Mouse (Mus musculus) WW6 (cell line): ENCODE data around the gene Rpl29.

Experiments
- DNase-seq: peaks from one replicate; pipeline ENCODE4 v3.0.0-alpha.2; 2013; ENCODE audit warnings: low read depth, low spot score

The Rpl29 gene

DNA sequence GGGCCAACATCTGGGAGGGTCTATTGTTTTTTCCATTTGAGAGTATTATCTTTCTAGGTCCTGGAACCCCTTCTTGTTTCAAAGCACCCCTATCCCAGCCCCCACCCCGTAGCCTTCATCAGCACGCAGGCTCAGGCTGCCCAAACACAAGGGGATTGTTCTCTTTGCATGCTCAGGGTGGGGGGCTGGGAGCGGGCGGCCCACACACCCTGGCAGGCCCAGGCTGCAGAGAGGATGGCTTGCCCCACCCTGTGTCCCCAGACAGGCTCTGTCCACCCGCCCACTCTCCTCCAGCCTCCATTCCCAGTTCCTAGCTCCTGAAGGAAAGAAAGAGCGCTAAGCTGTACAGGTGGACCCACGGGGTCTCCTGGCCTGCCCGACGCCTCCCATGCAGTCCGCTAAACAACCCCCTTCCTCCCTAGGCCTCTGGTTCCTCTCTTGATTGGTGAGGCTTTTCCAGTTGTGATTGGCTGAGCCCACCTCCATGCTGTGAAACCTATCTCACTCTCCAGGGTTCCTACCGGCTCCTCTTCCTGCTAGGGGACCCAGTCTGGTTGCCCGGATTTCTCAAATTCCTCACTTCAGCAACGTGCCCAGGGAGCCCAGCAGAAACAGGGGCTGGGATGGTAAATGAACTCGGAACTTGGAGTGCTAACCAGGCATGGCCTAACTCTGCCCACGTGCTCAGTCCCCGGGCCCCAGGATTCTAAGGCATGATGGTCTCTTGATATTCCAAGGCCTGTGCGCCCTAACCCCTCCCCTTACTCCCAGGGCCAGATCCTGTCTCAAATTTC lies 25.8 kb downstream of the Rpl29 start:
- DNase-seq = no peak

DNA sequence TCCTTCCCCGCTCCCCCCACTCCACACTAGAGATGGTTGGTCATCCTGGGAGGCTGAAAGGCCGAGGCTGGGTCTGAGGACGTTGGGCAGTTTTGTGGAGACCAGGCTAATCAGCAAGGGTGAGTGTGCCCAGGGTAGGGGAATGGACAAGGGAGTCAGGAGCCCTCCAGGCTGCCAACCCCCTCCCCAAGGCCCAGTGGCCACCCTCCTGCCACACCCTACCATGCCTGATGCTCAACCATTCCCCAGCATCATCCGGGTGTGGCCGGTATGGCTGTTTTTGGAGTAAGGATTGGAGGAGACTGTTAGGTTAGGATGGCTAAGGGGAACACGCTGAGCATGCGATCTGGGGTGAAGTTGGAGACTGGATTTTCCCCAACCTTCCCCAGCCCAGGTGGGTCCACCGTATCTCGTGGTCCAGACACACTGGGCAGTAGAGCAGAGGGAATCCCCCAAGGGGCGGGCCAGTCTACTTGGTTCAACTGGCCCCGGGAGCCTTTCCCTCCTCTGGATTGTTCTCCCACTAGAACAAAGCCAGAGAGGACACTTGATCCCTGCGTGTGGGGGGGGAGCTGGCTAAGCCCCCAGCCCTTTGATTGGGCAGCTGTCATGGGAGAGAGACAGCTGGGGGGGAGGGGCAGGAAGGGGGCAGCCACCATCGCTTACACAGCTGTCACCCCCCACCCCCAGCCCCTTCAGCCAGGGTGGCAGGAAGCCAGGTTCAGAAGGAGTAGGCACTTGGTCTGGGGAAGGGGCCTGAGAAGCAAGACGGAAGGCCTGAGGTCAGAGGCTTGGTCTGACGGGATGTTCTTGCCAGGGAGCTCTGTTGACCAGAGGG lies 27.3 kb downstream of the Rpl29 start:
- DNase-seq = no peak

DNA sequence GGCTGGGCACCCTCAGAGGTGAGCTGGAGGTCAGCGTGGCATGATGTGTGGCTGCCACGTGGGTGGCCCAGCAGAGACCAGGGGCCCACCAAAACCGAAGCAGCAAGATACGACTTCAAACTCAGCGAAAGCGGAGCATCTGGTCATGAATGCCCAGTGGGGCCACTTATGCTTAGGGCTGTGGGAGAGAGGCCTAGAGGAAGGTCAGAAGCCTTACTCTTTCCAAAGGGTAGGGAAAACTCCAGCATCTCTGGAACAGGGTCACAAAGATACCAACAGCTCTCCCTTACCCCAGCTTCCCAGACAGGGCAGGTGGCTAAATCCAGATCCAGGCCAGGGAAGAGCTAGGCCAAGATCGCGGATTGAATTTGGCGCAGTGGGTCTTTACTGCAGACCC lies 27.9 kb downstream of the Rpl29 start:
- DNase-seq = no peak

DNA sequence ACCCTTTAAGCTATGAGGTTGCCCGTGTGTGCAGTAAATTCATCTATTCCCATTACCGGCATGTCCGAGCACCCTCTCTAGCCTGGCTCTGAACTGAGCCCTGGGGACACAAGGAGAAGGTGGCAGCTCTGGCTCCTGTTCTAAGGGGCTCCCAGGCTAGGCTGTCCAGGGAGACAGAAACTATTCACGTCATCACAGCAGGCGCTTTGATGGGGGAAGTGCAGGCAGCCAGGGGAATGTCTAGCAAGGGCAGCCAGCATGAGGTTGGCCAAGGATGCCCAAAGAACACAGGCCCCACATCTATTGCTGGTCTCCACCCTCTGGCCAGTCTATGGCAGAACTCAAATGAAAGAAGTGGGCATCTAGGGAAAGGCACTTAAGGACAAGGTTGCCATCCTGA lies 28.7 kb downstream of the Rpl29 start:
- DNase-seq = no peak

DNA sequence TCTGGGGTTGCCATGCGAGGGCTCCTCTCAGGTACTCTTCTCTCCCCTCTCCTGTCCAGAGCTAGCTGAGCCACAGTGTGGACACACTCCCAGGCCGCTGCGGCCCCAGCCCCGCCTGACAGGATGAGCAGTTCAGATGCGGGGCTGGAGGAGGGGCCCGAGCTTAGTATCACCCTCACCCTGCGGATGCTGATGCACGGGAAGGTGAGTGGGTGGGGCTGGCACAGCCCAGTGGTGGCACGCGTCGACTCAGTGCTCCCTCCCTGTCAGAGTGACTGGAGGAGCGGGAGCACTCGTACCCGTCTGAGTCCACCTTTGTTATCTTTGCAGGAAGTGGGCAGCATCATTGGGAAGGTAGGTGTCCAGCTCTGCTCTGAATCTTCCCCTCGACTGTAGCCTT lies 30.7 kb downstream of the Rpl29 start:
- DNase-seq = no peak

DNA sequence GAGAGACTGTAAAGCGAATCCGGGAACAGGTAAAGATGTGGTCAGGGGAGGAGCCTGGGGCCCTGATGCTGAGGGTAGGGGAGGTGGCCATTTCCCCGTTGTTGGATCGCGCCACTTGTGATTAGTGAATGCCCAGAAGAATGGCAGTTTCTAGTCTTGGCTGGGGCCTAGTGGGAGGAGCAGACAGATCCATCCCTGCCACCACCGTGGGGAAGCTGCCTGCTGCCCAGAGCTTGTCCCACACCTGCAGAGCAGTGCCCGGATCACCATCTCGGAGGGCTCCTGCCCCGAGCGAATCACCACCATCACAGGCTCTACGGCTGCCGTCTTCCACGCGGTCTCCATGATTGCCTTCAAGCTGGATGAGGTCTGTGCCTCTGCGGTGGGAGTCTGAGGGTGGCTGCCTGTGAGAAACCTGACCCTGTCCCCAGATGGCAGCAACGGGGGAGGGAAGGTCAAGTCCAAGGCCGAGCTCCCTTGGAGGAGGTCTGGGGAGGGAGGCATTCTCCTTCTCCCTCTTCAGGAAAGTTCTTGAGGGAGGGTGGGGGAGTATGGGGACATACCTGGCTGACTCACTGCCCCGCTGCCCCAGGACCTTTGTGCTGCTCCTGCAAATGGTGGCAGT lies 31.3 kb downstream of the Rpl29 start:
- no peak for DNase-seq

DNA sequence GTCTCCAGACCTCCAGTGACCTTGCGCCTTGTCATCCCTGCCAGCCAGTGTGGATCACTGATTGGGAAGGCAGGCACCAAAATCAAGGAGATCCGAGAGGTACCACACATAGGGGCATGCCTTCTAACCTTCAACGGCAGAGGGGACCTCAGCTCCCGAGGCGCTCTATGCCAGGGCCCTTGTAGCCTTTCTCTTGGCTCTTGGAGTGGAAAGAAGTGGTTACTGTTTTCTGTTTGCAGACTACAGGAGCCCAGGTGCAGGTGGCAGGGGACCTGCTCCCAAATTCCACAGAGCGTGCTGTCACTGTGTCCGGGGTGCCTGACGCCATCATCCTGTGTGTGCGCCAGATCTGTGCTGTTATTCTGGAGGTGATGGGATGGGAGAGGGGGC lies 31.8 kb downstream of the Rpl29 start:
- no peak for DNase-seq

DNA sequence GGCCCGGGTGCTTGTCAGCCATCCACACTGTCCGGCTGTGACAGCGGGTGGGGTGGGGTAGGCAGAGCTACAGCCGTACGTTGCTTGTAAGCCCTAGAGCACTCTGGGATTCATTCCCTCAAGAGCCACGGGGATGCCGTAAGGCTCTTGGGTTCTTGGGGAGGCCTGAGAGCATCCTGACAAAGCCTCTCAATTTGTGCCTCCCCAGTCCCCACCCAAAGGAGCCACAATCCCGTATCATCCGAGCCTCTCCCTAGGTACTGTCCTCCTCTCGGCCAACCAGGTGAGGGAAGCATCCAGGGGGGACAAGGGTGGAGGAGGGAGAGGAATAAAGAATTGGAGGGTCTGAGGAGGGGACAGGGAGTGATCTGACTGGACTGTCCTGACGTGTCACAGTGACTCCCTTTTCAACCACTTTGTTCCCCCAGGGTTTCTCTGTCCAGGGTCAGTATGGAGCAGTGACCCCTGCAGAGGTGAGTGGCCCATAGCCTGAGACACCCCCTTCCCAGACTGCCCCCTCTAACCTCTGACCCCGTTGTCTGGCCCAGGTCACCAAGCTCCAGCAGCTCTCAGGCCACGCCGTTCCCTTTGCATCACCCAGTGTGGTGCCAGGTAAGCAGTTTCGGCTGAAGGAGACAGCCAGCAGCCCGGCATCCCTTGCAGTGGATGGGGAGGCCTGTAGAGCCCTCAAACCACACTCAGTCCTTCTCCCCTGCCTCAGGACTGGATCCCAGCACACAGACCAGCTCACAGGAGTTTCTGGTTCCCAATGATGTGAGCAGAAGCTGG lies 32.6 kb downstream of the Rpl29 start:
- no peak for DNase-seq

DNA sequence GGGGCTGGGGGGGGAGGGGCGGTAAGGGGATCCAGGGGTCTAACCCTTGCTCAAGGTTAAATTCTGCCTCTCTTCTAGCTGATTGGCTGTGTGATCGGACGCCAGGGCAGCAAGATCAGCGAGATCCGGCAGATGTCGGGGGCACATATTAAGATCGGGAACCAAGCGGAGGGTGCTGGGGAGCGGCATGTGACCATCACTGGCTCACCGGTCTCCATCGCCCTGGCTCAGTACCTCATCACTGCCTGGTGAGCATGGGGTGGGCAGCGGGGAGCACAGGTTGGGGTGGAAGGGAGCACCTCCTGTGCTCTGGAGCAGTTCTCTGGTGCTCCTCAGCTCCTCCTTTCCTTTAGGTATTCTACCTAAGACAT lies 33.2 kb downstream of the Rpl29 start:
- DNase-seq = no peak

DNA sequence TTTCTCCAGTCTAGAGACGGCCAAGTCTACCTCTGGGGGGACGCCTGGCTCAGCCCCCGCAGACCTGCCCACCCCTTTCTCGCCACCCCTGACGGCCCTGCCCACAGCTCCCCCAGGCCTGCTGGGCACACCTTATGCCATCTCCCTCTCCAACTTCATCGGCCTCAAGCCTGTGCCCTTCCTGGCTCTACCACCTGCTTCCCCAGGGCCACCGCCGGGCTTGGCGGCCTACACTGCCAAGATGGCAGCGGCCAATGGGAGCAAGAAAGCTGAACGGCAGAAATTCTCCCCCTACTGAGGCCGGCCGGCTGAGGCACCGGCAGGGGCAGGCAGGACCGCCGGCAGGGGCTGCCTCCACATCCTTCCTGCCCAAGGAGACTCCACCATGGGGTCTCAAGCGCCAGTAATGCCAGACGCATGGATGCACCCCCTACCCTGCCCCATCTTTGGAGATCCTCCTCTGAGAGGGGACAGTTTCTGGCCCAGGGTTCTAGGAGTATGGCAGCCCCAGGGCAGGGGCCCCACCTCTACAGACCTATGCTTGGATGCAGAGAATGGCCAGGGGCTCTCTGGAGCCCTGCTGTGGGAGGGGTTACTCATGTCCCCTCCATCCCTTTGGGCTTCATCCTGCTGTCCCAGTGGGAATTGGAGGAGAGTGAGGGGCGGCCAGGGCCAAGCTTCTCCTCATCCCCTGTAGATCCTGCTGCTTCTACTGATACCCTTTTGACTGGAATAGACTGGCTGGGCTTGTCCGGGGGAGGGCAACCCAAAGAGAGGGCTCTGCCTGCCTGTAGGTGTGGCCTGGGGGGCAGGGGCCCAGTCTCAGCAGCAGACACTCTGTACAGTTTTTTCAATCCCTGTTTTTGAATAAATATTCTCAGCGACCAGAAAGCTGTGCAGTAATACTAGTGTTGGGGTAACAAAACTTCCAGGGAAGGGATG lies 34.1 kb downstream of the Rpl29 start:
- DNase-seq = no peak

DNA sequence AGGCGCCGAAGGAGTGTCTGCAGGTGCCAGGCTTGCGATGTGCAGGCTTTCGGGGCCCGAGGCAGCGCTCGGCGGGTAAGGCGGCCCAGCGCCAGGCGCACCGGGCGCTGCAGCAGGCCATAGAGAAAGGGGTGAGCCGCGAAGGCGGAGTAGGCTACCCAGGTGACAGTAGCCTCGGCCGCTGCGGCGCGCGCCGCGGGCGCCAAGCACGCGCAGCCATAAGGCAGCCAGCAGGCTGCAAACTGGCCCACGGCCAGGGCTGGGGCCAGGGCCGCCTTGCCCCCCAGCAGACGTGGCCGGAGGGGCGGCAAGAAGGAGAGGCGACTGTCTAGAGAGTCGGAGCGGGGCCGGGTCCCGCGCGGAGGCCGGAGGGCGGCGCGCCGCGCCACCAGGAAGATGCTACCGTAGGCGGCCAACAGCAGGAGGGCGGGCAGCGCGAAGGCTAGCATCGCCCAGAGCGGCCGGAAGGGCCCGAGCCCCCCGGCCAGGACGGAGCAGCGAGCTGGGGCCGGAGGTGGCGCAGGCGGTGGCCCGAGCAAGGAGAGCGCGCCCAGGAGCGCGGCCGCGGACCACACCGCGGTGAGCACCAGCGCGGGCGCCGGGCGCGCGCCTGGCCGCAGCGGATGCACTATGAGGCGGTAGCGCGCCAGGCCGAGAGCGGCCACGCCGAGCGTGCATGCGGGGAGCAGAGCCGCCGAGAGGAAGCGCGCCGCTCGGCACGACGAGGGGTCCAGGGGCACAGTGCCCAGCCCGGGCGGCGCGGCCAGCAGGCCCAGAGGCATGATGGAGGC lies 35.7 kb downstream of the Rpl29 start:
- DNase-seq = no peak

DNA sequence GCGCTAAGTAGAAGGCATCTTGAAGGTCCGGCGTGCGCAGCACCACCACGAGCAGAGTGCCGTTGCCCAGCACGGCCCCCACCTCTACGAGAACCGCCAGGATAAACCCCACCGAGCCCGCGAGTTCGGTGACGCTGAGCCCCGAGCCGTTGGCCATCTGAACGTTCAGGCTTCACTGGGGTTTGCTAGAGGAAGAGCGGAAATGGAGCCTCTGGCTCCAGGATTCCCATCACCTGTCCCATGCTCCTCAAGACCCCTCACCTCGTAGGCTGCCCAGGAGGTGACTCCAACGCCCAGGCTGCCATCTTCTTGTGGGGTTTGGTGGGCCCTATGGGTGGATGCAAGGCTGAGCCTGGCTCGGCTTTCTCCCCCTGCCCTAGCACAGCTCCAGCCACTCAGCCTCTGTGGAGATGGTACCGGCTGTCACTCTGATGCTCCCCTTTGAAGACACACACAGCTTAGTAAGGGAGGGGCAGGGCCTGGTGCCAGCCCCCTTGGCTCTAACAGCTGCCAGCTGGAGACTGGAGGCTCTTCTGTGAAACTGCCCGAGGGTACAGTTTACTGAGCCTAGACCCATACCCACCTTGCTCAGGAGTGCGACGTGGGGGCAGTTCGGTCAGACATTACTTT lies 36.4 kb downstream of the Rpl29 start, which contains the start of gene Gpr62:
Gpr62 (minus strand) TSS at position 368 of the 630 bp plus-strand sequence.
- DNase-seq = no peak

DNA sequence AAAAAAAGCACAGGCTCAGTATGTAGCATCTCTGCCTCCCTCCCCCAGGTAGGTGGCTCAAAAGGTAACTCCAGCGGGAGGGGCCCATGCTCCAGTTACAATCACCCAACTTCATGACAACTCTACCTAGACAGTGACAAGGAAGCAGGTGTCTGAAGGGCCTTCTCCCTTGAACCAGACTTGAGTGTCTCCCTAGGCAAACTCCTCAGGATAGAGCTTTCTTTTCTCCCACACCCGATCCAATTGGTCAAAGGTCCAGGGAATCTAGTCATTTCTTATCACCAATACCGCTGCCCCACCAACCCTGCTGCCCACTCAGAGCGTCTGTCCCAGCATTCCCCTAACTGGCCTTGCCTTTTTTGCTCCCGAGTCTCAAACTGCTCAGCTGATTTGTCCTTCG lies 37.5 kb downstream of the Rpl29 start:
- no peak for DNase-seq

DNA sequence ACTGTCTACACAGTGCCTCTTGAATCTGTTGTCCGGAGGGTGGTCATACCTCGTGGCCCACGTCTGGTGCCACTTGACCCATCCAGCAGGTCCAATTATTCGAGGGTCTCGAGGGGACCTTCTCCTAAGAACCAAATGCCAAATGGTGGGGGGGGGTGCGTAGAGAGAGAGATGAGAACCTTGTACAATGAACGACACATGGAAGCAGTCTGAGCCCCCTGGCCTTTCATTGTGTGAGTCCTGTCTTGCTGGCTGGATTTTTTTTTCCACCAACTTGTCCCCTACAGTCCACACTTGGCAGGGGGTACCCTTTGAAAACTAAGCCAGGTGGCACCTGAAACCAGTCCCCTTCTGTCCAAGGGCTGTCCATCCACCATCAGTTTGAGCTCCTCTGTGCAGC lies 38.5 kb downstream of the Rpl29 start:
- DNase-seq = no peak

DNA sequence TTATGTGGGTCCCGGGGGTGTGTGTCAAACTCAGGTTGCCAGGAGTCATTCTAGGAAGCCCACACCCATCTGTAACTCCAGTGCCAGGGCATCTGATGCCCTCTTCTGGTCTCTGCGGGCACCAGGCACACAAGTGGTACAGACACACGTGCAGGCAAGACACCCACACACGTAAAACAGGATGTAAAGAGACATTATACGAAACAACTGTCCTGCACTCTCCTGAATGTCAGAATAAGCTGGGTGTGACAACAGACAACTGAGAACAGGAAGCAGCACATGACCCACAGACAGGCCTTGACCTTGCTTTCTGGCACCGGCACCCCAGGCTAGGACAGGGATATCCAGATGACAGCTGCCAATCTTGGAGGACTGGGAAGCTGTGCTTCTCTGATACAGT lies 40.1 kb downstream of the Rpl29 start:
- no peak for DNase-seq

DNA sequence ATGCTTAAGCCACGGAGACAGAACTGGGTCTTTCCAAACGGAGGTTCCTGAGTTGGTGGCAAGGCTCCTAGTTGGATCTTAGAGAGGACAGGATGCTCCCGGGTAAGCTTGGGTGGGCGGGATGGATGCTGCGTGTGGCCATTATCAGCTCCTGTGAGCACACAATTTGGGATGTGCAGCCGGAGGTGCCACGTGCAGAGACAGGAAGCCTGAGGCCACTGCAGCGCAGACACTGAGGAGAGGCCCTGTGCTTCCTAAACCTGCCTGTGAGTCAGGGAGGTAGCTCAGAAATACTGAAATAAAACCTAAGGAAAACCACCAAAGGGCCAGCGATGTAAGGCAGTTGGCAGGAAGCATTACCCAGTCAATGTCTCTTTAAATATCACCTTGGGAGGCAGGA lies 40.5 kb downstream of the Rpl29 start:
- DNase-seq = no peak

DNA sequence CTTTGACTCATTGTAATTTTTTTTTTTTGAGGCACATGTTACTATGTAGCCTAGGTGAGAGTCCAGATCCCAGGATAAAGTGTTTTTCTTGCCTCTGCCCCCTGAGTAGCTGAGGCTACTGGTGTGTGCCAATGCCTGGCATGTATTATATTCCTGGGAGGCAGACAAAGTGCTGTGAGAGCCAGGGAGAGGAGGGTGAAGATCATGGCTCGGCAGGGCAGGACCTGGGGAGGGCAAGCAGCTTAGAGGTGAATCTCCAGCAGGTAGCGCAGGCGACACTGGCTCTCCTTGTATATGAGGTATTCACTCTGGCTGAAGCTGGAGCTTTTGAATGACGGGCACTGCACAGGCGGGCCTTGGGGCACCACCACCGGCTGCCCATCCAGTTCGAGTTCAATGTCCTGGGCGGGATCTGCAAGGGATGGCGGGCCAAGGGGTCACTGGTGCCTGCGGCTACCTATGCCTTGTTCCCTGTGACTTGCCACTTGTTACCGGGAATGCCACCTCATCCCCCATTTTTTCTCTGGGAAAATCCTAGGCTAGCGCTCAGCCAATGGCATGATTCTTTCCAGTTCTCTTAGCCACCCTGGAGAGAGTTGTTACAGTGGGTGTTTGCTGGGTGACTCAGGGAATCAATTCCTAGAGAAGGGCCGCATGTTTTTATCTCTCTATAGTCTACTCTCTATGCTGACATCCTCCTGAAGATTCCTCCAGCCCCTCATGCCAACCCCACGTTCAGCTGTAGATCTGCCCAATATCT lies 41.9 kb downstream of the Rpl29 start:
- no peak for DNase-seq

DNA sequence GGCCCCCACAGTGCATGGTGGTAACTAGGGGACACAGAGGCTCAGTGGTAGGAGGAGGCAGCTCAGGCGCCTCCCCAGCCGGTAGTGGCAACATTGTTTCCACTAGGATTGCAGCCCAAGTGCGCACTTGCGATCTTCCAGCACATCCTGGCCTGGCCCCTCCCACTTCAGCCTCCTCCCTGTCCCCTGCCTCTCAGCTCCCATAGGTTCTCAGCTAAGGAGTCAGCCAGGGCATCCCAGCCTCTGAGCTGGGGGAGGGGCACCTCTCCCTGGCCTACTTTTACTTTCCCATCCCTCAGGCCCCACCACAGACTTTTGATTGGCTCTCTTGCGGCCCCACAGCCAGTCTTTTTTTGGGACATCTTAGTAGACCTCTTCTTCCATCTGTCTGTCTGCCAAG lies 42.6 kb downstream of the Rpl29 start:
- DNase-seq = no peak

DNA sequence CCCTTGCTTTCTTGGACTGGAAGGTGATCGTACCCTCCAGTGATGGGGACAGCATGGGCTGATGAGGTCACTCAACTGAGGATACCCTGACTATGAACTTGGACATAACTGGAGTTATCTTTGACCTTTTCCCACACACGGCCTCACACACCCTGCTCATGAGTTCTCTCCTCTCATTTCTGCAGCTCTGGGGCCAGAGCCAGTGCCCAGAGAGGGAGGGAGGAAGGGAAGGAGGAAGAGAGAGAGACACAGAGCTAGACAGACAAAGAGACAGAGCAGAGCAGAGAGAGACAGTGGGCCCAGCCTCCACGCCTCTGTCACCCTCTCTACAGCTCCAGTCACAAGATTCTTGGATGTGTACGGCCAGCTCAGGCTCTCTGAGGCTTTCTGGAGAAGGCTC lies 43.1 kb downstream of the Rpl29 start:
- DNase-seq = no peak
